Mouse (Mus musculus) thymus, postnatal 10 days (tissue): ENCODE measurements around the gene Cep131.

Experiments
- DNase-seq, 2 experiments: peaks; one replicate each; pipeline ENCODE4 v3.0.0; 2021; ENCODE audit warnings: low spot score in 2 of 2

The Cep131 gene

GRCm38 (mm10) chr11:120026941-120027340 lies 59.7 kb downstream of the Cep131 start:
- no peak for DNase-seq

- no peak for DNase-seq
Measured at GRCm38 (mm10) chr11:120022841-120023240, 63.8 kb downstream of the Cep131 start.

- no peak for DNase-seq
Measured at GRCm38 (mm10) chr11:120022216-120022615, 64.4 kb downstream of the Cep131 start.

GRCm38 (mm10) chr11:120021367-120021766 lies 65.3 kb downstream of the Cep131 start:
- no peak for DNase-seq

- DNase-seq, result no peak
Measured at GRCm38 (mm10) chr11:120019542-120020440, 66.8 kb downstream of the Cep131 start.

GRCm38 (mm10) chr11:120017011-120017410 lies 69.6 kb downstream of the Cep131 start:
- DNase-seq, result no peak

GRCm38 (mm10) chr11:120014758-120015157 lies 71.9 kb downstream of the Cep131 start:
- DNase-seq, result no peak
